ENCODE assay signal across 26 mouse cellular contexts in genomic region chr10:59566968-59567367, GRCm38 (mm10). TPM values are rescaled to one million over a fixed set of nuclear protein-coding genes. Genes with fewer than 3 reads are reported as not detected.
A peak's percentile ranks its signal among the peaks of the same experiment; 100 is the strongest.
DNase-seq lines count a peak whose midpoint lies in the region; ATAC-seq and TF ChIP-seq lines count a peak whose summit lies in the region.
"Had no signal": no experiment of that assay in that cellular context is flagged by ENCODE, and none has a peak within 500 bp of the region (broad histone marks: within the 10 kb centered on the region; RNA-seq: fewer than 3 reads in every experiment).

No protein-coding gene starts in this region.

- H3K27ac ChIP-seq in intestine, embryonic 16.5 days (ENCODE audit: low read length), result peak overlapping the region; percentile 13; the same call in 1 of the 2 replicates
- no peak overlapping the region for H3K27ac ChIP-seq in intestine, postnatal 0 days (ENCODE audit: low read depth, low read length)
- peak overlapping the region; percentile 30; the same call in 1 of the 2 replicates for H3K27ac ChIP-seq in stomach, embryonic 14.5 days (ENCODE audit: low read length)
- no peak overlapping the region for H3K27ac ChIP-seq in stomach, postnatal 0 days (replicated peaks)
- H3K27ac ChIP-seq in limb, embryonic 15.5 days, result peak overlapping the region; percentile 22; the same call in 1 of the 2 replicates
- H3K27ac ChIP-seq: forebrain, embryonic 15.5 days; hindbrain, embryonic 14.5 days; intestine, embryonic 15.5 days had no signal

- WGBS in intestine, embryonic 16.5 days, result 89% methylated on average over 13 of the region's 13 CpGs
- 89% methylated on average over 13 of the region's 13 CpGs for WGBS in intestine, postnatal 0 days
- WGBS in stomach, embryonic 14.5 days, result 81% methylated on average over 13 of the region's 13 CpGs
- WGBS in stomach, postnatal 0 days, result 84% methylated on average over 13 of the region's 13 CpGs
- WGBS in limb, embryonic 15.5 days, result 90% methylated on average over 13 of the region's 13 CpGs

- no peaks in the 10 kb centered on the region for H3K27me3 ChIP-seq in intestine, embryonic 16.5 days (replicated peaks; ENCODE audit: control insufficient read depth, insufficient read depth, low read length)
- H3K27me3 ChIP-seq in intestine, postnatal 0 days (replicated peaks; ENCODE audit: control insufficient read depth, insufficient read depth, low read length), result no peaks in the 10 kb centered on the region
- no peaks in the 10 kb centered on the region for H3K27me3 ChIP-seq in stomach, embryonic 14.5 days (ENCODE audit: control insufficient read depth, insufficient read depth, low read length)
- no peaks in the 10 kb centered on the region for H3K27me3 ChIP-seq in stomach, postnatal 0 days (ENCODE audit: control insufficient read depth, insufficient read depth, low read length)
- H3K27me3 ChIP-seq in limb, embryonic 15.5 days, result no peaks in the 10 kb centered on the region
- H3K27me3 ChIP-seq: forebrain, embryonic 15.5 days; intestine, embryonic 15.5 days; stomach, embryonic 15.5 days had no signal

- peaks cover 29% of the 10 kb centered on the region for H3K4me1 ChIP-seq in intestine, embryonic 16.5 days (ENCODE audit: control insufficient read depth, insufficient read depth, low read length)
- H3K4me1 ChIP-seq in intestine, postnatal 0 days (replicated peaks; ENCODE audit: control insufficient read depth, insufficient read depth, low read length), result peaks cover 12% of the 10 kb centered on the region; the same call in 1 of the 2 replicates
- H3K4me1 ChIP-seq in stomach, embryonic 14.5 days (ENCODE audit: control insufficient read depth, insufficient read depth, low read length), result peaks cover 29% of the 10 kb centered on the region; the same call in 1 of the 2 replicates
- H3K4me1 ChIP-seq in stomach, postnatal 0 days (replicated peaks; ENCODE audit: control insufficient read depth, insufficient read depth), result peaks cover 8% of the 10 kb centered on the region; the same call in 1 of the 2 replicates
- peaks cover 46% of the 10 kb centered on the region for H3K4me1 ChIP-seq in limb, embryonic 15.5 days

- no peak for ATAC-seq in intestine, embryonic 16.5 days
- ATAC-seq in intestine, postnatal 0 days, result no peak
- no peak for ATAC-seq in stomach, embryonic 14.5 days (ENCODE audit: insufficient number of reproducible peaks, insufficient read depth, low FRiP score, low read depth)
- no peak for ATAC-seq in stomach, postnatal 0 days (ENCODE audit: low FRiP score, low TSS enrichment)
- ATAC-seq in limb, embryonic 15.5 days (ENCODE audit: insufficient number of reproducible peaks, low FRiP score, low TSS enrichment, low read depth), result no peak
- ATAC-seq: forebrain, embryonic 15.5 days; intestine, embryonic 15.5 days; lung, postnatal 0 days had no signal

- H3K36me3 ChIP-seq in intestine, embryonic 16.5 days (ENCODE audit: control insufficient read depth, insufficient read depth, low read length), result 0 out of 2 replicates have a peak, but pooled peaks cover 3% of the 10 kb centered on the region
- peaks cover 14% of the 10 kb centered on the region; the same call in 1 of the 2 replicates for H3K36me3 ChIP-seq in intestine, postnatal 0 days (ENCODE audit: control insufficient read depth, insufficient read depth)
- H3K36me3 ChIP-seq in stomach, embryonic 14.5 days (ENCODE audit: control insufficient read depth, insufficient read depth, low read length), result no peaks in the 10 kb centered on the region
- H3K36me3 ChIP-seq in stomach, postnatal 0 days (ENCODE audit: control insufficient read depth, insufficient read depth, low read length), result 0 out of 2 replicates have a peak, but pooled peaks cover 2% of the 10 kb centered on the region
- no peaks in the 10 kb centered on the region for H3K36me3 ChIP-seq in limb, embryonic 15.5 days
- H3K36me3 ChIP-seq: forebrain, embryonic 15.5 days; intestine, embryonic 15.5 days; stomach, embryonic 15.5 days had no signal

- no peak overlapping the region for H3K4me2 ChIP-seq in intestine, embryonic 16.5 days (ENCODE audit: low read depth, low read length)
- no peak overlapping the region for H3K4me2 ChIP-seq in intestine, postnatal 0 days (replicated peaks; ENCODE audit: low read depth)
- no peak overlapping the region for H3K4me2 ChIP-seq in stomach, embryonic 14.5 days (replicated peaks; ENCODE audit: low read depth, low read length)
- H3K4me2 ChIP-seq in stomach, postnatal 0 days (replicated peaks; ENCODE audit: low read depth), result no peak overlapping the region
- H3K4me2 ChIP-seq in limb, embryonic 15.5 days, result no peak overlapping the region
- H3K4me2 ChIP-seq: forebrain, embryonic 15.5 days; hindbrain, embryonic 14.5 days; intestine, embryonic 15.5 days; stomach, embryonic 15.5 days had no signal

- no peak for DNase-seq in stomach, postnatal 0 days (ENCODE audit: low spot score)
- DNase-seq in testis, postnatal 10 days (ENCODE audit: low spot score), result no peak
- no peak for DNase-seq in lung, postnatal 4 days
- DNase-seq: adrenal gland, postnatal 36 days; cerebellum, adult 18-20 months; cerebellum, postnatal 25 days; heart, postnatal 36 days; layer of hippocampus, postnatal 36 days; liver; midbrain, embryonic 14.5 days; retina, postnatal 1 day; spleen, adult 18-20 months had no signal

- TF ChIP-seq CTCF in intestine, postnatal 0 days (IDR thresholded peaks at IDR 0.05; ENCODE audit: low read depth), result no peak
- TF ChIP-seq CTCF in stomach, postnatal 0 days (IDR thresholded peaks at IDR 0.05; ENCODE audit: low read depth), result no peak

- no peaks in the 10 kb centered on the region for H3K9me3 ChIP-seq in intestine, embryonic 16.5 days (ENCODE audit: control insufficient read depth, low read length)
- H3K9me3 ChIP-seq in intestine, postnatal 0 days (ENCODE audit: control insufficient read depth), result no peaks in the 10 kb centered on the region
- no peaks in the 10 kb centered on the region for H3K9me3 ChIP-seq in stomach, embryonic 14.5 days (ENCODE audit: control insufficient read depth, low read depth, low read length)
- H3K9me3 ChIP-seq in stomach, postnatal 0 days (ENCODE audit: control insufficient read depth, low read length), result no peaks in the 10 kb centered on the region
- no peaks in the 10 kb centered on the region for H3K9me3 ChIP-seq in limb, embryonic 15.5 days
- H3K9me3 ChIP-seq: forebrain, embryonic 15.5 days; intestine, embryonic 15.5 days; stomach, embryonic 15.5 days had no signal

- no peak overlapping the region for H3K4me3 ChIP-seq in intestine, embryonic 16.5 days (ENCODE audit: low read length)
- H3K4me3 ChIP-seq in intestine, postnatal 0 days (ENCODE audit: low read depth, low read length), result no peak overlapping the region
- H3K4me3 ChIP-seq in stomach, embryonic 14.5 days (ENCODE audit: low read depth, low read length), result no peak overlapping the region
- no peak overlapping the region for H3K4me3 ChIP-seq in stomach, postnatal 0 days (ENCODE audit: low read depth, low read length)
- H3K4me3 ChIP-seq in limb, embryonic 15.5 days, result no peak overlapping the region
- H3K4me3 ChIP-seq: forebrain, embryonic 15.5 days; intestine, embryonic 15.5 days; stomach, embryonic 15.5 days had no signal

- TF ChIP-seq EP300 in stomach, postnatal 0 days (optimal IDR thresholded peaks at IDR 0.05), result no peak

- H3K9ac ChIP-seq in intestine, embryonic 16.5 days (ENCODE audit: low read depth, low read length), result no peak overlapping the region
- no peak overlapping the region for H3K9ac ChIP-seq in intestine, postnatal 0 days (ENCODE audit: low read depth, low read length)
- H3K9ac ChIP-seq in stomach, embryonic 14.5 days (replicated peaks; ENCODE audit: low read depth, low read length), result no peak overlapping the region
- H3K9ac ChIP-seq in stomach, postnatal 0 days (ENCODE audit: low read length), result no peak overlapping the region
- H3K9ac ChIP-seq in limb, embryonic 15.5 days, result no peak overlapping the region
- H3K9ac ChIP-seq: forebrain, embryonic 15.5 days; hindbrain, embryonic 14.5 days; intestine, embryonic 15.5 days; stomach, embryonic 15.5 days had no signal

RNA-seq across cellular contexts. Expression of gene Gm10322, which starts 48.9 kb away (rescaled TPM):
- polyA plus RNA-seq in intestine, embryonic 16.5 days (2015; fragmentation: Nextera tagmentation; extraction: Ambion mirVana), result not detected in 2 replicates
- not detected in 2 replicates for polyA plus RNA-seq in intestine, postnatal 0 days (2015; fragmentation: Nextera tagmentation; extraction: Ambion mirVana)
- not detected in 2 replicates for polyA plus RNA-seq in stomach, embryonic 14.5 days (2014; fragmentation: Nextera tagmentation; extraction: Ambion mirVana)
- 0.38 TPM in 1 of 2 replicates, not detected in the other for polyA plus RNA-seq in stomach, postnatal 0 days (2015; fragmentation: Nextera tagmentation; extraction: Ambion mirVana)
- polyA plus RNA-seq in limb, embryonic 15.5 days (2015; fragmentation: Nextera tagmentation; extraction: Ambion mirVana), result not detected in 2 replicates
- polyA plus RNA-seq: forebrain, embryonic 15.5 days; gonadal fat pad, adult 2 months; heart, embryonic 14.5 days; hindbrain, embryonic 14.5 days; intestine, embryonic 15.5 days; kidney, embryonic 16.5 days; liver, embryonic 16.5 days; lung, postnatal 0 days; midbrain, embryonic 14.5 days; stomach, embryonic 15.5 days; thymus, postnatal 0 days had no signal

RNA-seq across cellular contexts. Expression of gene Mcu, which starts 49.5 kb away (rescaled TPM):
- polyA plus RNA-seq in intestine, embryonic 16.5 days (2015; fragmentation: Nextera tagmentation; extraction: Ambion mirVana), result 75.3 and 77.5 TPM in 2 replicates
- polyA plus RNA-seq in intestine, postnatal 0 days (2015; fragmentation: Nextera tagmentation; extraction: Ambion mirVana), result 63.3 and 65.2 TPM in 2 replicates
- polyA plus RNA-seq in stomach, embryonic 14.5 days (2014; fragmentation: Nextera tagmentation; extraction: Ambion mirVana), result 60.4 and 66.4 TPM in 2 replicates
- polyA plus RNA-seq in stomach, postnatal 0 days (2015; fragmentation: Nextera tagmentation; extraction: Ambion mirVana), result 56.9 and 57.2 TPM in 2 replicates
- 53.4 and 57.1 TPM in 2 replicates for polyA plus RNA-seq in limb, embryonic 15.5 days (2015; fragmentation: Nextera tagmentation; extraction: Ambion mirVana)

Comparison
In these comparisons a context has a peak if more than half of its experiments do, and no peak if none do; other contexts are left out.
1. H3K27ac ChIP-seq: peak in intestine, embryonic 16.5 days (single experiment), stomach, embryonic 14.5 days (single experiment) and limb, embryonic 15.5 days (single experiment); none in intestine, postnatal 0 days (single experiment) and stomach, postnatal 0 days (single experiment).